Mouse (Mus musculus): ENCODE measurements around the gene Emid1.

GRCm38 (mm10) chr11:5057541-5057855 is 94.6 kb downstream of the Emid1 start:
- TF ChIP-seq GATA1 (IDR thresholded peaks at IDR 0.05; ENCODE audit: low read length) (no peak), TAL1 (IDR thresholded peaks at IDR 0.05; ENCODE audit: low read length) (no peak)
